Comparison of ENCODE assay signal across 8 mouse cellular contexts in the genomic region with DNA sequence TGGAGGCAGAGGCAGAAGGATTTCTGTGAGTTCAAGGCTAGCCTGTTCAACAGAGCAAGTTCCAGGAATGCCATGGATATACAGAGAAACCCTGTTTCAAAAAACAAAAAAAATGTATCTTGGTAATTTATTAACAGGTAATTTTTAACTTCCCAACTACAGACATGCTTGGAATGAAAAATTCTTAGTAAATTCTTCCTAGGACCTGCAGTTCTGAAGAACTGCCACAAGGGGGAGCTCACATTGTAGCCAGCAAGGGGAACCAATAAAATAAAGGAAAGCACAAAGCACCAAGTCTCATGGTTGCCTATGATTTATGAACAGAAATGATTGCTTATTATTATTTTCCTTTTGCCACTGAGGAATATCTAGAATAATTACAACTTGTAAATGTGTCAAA. TPM values are rescaled to one million over a fixed set of nuclear protein-coding genes. Genes with fewer than 3 reads are reported as not detected.
DNase-seq lines count a peak whose midpoint lies in the region; ATAC-seq and TF ChIP-seq lines count a peak whose summit lies in the region.

No protein-coding gene starts in this region.

- TF ChIP-seq EP300 in CH12.LX (IDR thresholded peaks at IDR 0.05; ENCODE audit: low read length): no peak

- DNase-seq in kidney, adult 2 months: peak; percentile 61
- DNase-seq in CH12.LX (ENCODE audit: extremely low read depth): peak; percentile 52
- DNase-seq in adipocyte (ENCODE audit: low spot score): peak; percentile 73
- peak; percentile 62 for DNase-seq in embryo, embryonic 11 days
- DNase-seq in layer of hippocampus, adult 9-10 months (ENCODE audit: low spot score): peak; percentile 46
- DNase-seq in retina, embryonic 14.5 days (ENCODE audit: low spot score): peak; percentile 80

- peak; percentile 52 for TF ChIP-seq CTCF in kidney, adult 2 months (conservative IDR thresholded peaks at IDR 0.05; ENCODE audit: insufficient read depth, insufficient read length, low read depth, low read length)
- peak; percentile 88 to 97 for TF ChIP-seq CTCF in CH12.LX (conservative IDR thresholded peaks at IDR 0.05 in 1 of 2, IDR thresholded peaks at IDR 0.05 in 1 of 2; ENCODE audit: low read depth in 2 of 2, low read length in 2 of 2)

- no peak overlapping the region for H3K27ac ChIP-seq in kidney, adult 2 months (ENCODE audit: insufficient read depth, low read depth, low read length)
- H3K27ac ChIP-seq in kidney, embryonic 14.5 days (ENCODE audit: low read depth, low read length): no peak overlapping the region
- H3K27ac ChIP-seq in CH12.LX (ENCODE audit: insufficient read depth, low read depth): no peak overlapping the region

- H3K4me1 ChIP-seq in kidney, adult 2 months (ENCODE audit: control insufficient read depth, insufficient read depth, low read length): no peaks in the 10 kb centered on the region
- H3K4me1 ChIP-seq in kidney, embryonic 14.5 days (ENCODE audit: control insufficient read depth, insufficient read depth, low read length): no peaks in the 10 kb centered on the region
- H3K4me1 ChIP-seq in CH12.LX (ENCODE audit: control insufficient read depth in 1 of 2, insufficient read depth in 2 of 2): peaks cover 0 to 4% of the 10 kb centered on the region in 2 experiments; a peak in 1 of 4 replicates

- dilution Hi-C loops in CH12.LX (cut with MboI; ENCODE audit: extremely low pct_ligation_motif_present, extremely low pct_unique_long_range_greater_than_20kb, low sequenced_read_pairs): no loop called here

- TF ChIP-seq POLR2A in kidney, adult 2 months (IDR thresholded peaks at IDR 0.05; ENCODE audit: low read depth, low read length): no peak
- TF ChIP-seq POLR2A in CH12.LX (IDR thresholded peaks at IDR 0.05; ENCODE audit: low read depth, low read length): no peak

- H3K36me3 ChIP-seq in kidney, adult 2 months (ENCODE audit: control insufficient read depth, insufficient read depth, low read length): no peaks in the 10 kb centered on the region
- no peaks in the 10 kb centered on the region for H3K36me3 ChIP-seq in kidney, embryonic 14.5 days (ENCODE audit: control insufficient read depth, insufficient read depth, low read length)
- H3K36me3 ChIP-seq in CH12.LX (replicated peaks in 1 of 2; ENCODE audit: control insufficient read depth in 1 of 2, insufficient read depth in 1 of 2, low read length in 1 of 2): peaks cover 0 to 18% of the 10 kb centered on the region in 2 experiments

- peak; percentile 92 for TF ChIP-seq RAD21 in CH12.LX (IDR thresholded peaks at IDR 0.05; ENCODE audit: low read depth, low read length)

- no peak overlapping the region for H3K4me2 ChIP-seq in kidney, embryonic 14.5 days (replicated peaks; ENCODE audit: low read depth, low read length)
- H3K4me2 ChIP-seq in CH12.LX (ENCODE audit: insufficient read depth, low read depth, poor library complexity, severe bottlenecking): no peak overlapping the region

- H3K27me3 ChIP-seq in kidney, adult 2 months (replicated peaks; ENCODE audit: control insufficient read depth, insufficient read depth, low read length): no peaks in the 10 kb centered on the region
- H3K27me3 ChIP-seq in kidney, embryonic 14.5 days (ENCODE audit: control insufficient read depth, insufficient read depth, low read length): no peaks in the 10 kb centered on the region
- H3K27me3 ChIP-seq in CH12.LX (replicated peaks): no peaks in the 10 kb centered on the region

- H3K9ac ChIP-seq in kidney, embryonic 14.5 days (ENCODE audit: low read depth, low read length): no peak overlapping the region
- no peak overlapping the region for H3K9ac ChIP-seq in CH12.LX (ENCODE audit: insufficient read depth, low read depth)

- no peak for ATAC-seq in kidney, embryonic 14.5 days (ENCODE audit: low FRiP score, low TSS enrichment)
- no peak for ATAC-seq in inflammation-experienced regulatory T-cells, adult 6 months

- in situ Hi-C loops in CH12.LX (cut with MboI; ENCODE audit: low pct_ligation_motif_present, low pct_unique_long_range_greater_than_20kb, low sequenced_read_pairs): loop anchor here (10.0 kb wide), 1 partner anchor 168 kb away; no protein-coding TSS in a partner anchor

- H3K4me3 ChIP-seq in kidney, adult 2 months (ENCODE audit: insufficient read depth, low read depth, low read length): no peak overlapping the region
- H3K4me3 ChIP-seq in kidney, embryonic 14.5 days (ENCODE audit: low read length): no peak overlapping the region
- H3K4me3 ChIP-seq in CH12.LX (replicated peaks in 1 of 3; ENCODE audit: low read depth in 2 of 3, low read length in 2 of 3, poor library complexity in 1 of 3): no peak overlapping the region

- H3K79me2 ChIP-seq in CH12.LX (replicated peaks; ENCODE audit: control insufficient read depth, extremely low read depth, insufficient read depth, poor library complexity, severe bottlenecking): no peaks in the 10 kb centered on the region

- H3K9me3 ChIP-seq in kidney, embryonic 14.5 days (ENCODE audit: control insufficient read depth, low read length): no peaks in the 10 kb centered on the region
- peaks cover 3% of the 10 kb centered on the region for H3K9me3 ChIP-seq in CH12.LX (replicated peaks; ENCODE audit: low read length)

TF ChIP-seq in CH12.LX, 34 proteins besides CTCF, POLR2A, EP300 and RAD21:
- TF ChIP-seq SMC3 (IDR thresholded peaks at IDR 0.05; ENCODE audit: low read depth, low read length) (peak; percentile 96), BHLHE40 (IDR thresholded peaks at IDR 0.05; ENCODE audit: low read depth, low read length) (peak; percentile 27; the same call in 1 of the 2 replicates), MAX (IDR thresholded peaks at IDR 0.05; ENCODE audit: low read length) (no peak), ZKSCAN1 (IDR thresholded peaks at IDR 0.05; ENCODE audit: borderline replicate concordance, low read depth, low read length) (no peak), MYC (IDR thresholded peaks at IDR 0.05; ENCODE audit: low read depth, low read length) (0 out of 2 replicates have a peak, but pooled peaks have one; percentile 42), E2F4 (IDR thresholded peaks at IDR 0.05; ENCODE audit: insufficient replicate concordance, low read depth, low read length) (no peak), ZNF384 (IDR thresholded peaks at IDR 0.05; ENCODE audit: low read depth, low read length) (no peak), ELF1 (IDR thresholded peaks at IDR 0.05; ENCODE audit: low read depth, low read length) (no peak), IRF4 (IDR thresholded peaks at IDR 0.05; ENCODE audit: low read depth, low read length) (no peak; the same call in 1 of the 2 replicates), SIN3A (IDR thresholded peaks at IDR 0.05; ENCODE audit: low read length) (no peak), JUND (conservative IDR thresholded peaks at IDR 0.05; ENCODE audit: low read depth, low read length) (peak; percentile 44; the same call in 1 of the 2 replicates), CHD1 (IDR thresholded peaks at IDR 0.05; ENCODE audit: low read depth, low read length) (no peak), TBP (conservative IDR thresholded peaks at IDR 0.05; ENCODE audit: low read depth, low read length) (no peak), TCF12 (IDR thresholded peaks at IDR 0.05; ENCODE audit: low read depth, low read length) (no peak), ZC3H11A (IDR thresholded peaks at IDR 0.05; ENCODE audit: low read depth, low read length) (peak; percentile 81)

RNA-seq across cellular contexts. Expression of a gene that starts 14.0 kb away (rescaled TPM):
- 9.1 and 10.0 TPM in 2 replicates for polyA plus RNA-seq in kidney, adult 2 months (2012; rRNA removed)
- polyA plus RNA-seq in kidney, embryonic 14.5 days (2014; fragmentation: Nextera tagmentation; extraction: Ambion mirVana): 27.0 and 38.3 TPM in 2 replicates
- 7.8 and 8.4 TPM in 2 replicates for total RNA-seq in CH12.LX (2012; rRNA removed)
- total RNA-seq in CH12.LX (2014; rRNA removed): 9.5 and 10.4 TPM in 2 replicates
- polyA plus RNA-seq in CH12.LX (2012; ENCODE audit: insufficient read length, low read depth): 8.8 and 9.9 TPM in 2 replicates
- polyA plus RNA-seq in inflammation-experienced regulatory T-cells, adult 6 months (2017; shearing (Covaris generic)): 10 to 100 TPM; 11.9 to 15.7 (median 13.4) TPM

RNA-seq across cellular contexts. Expression of a gene that starts 46.2 kb away (rescaled TPM):
- polyA plus RNA-seq in kidney, adult 2 months (2012; rRNA removed): 57.2 and 68.8 TPM in 2 replicates
- polyA plus RNA-seq in kidney, embryonic 14.5 days (2014; fragmentation: Nextera tagmentation; extraction: Ambion mirVana): 28.1 and 34.7 TPM in 2 replicates
- 10.7 and 10.8 TPM in 2 replicates for total RNA-seq in CH12.LX (2012; rRNA removed)
- total RNA-seq in CH12.LX (2014; rRNA removed): 17.1 and 18.4 TPM in 2 replicates
- polyA plus RNA-seq in CH12.LX (2012; ENCODE audit: insufficient read length, low read depth): 13.7 and 18.1 TPM in 2 replicates
- polyA plus RNA-seq in inflammation-experienced regulatory T-cells, adult 6 months (2017; shearing (Covaris generic)): 10 to 100 TPM; 15.8 to 42.3 (median 20.4) TPM
